Mouse (Mus musculus) natural killer cell, adult 2 months (primary cell): ENCODE results near the gene Ralgps2.

ENCODE experiments used
- DNase-seq, 2 experiments: peaks; one replicate each; pipeline ENCODE4 v3.0.0; 2022; ENCODE audit warnings: low spot score in 2 of 2

Ralgps2 gene

GRCm38 (mm10) chr1:156909265-156909664 lies 30.2 kb downstream of the Ralgps2 start:
- DNase-seq = no peak

- DNase-seq = no peak
Measured at GRCm38 (mm10) chr1:156905660-156906059, 33.8 kb downstream of the Ralgps2 start.

GRCm38 (mm10) chr1:156903899-156904298 lies 35.5 kb downstream of the Ralgps2 start:
- DNase-seq = no peak

GRCm38 (mm10) chr1:156901689-156902088 lies 37.7 kb downstream of the Ralgps2 start:
- DNase-seq = no peak

- no peak for DNase-seq
Measured at GRCm38 (mm10) chr1:156891561-156891960, 47.9 kb downstream of the Ralgps2 start.

- DNase-seq = no peak
Measured at GRCm38 (mm10) chr1:156888830-156889229, 50.6 kb downstream of the Ralgps2 start.

GRCm38 (mm10) chr1:156885879-156886278 lies 53.5 kb downstream of the Ralgps2 start:
- DNase-seq = no peak

- no peak for DNase-seq
Measured at GRCm38 (mm10) chr1:156884782-156885181, 54.6 kb downstream of the Ralgps2 start.

- no peak for DNase-seq
Measured at GRCm38 (mm10) chr1:156870616-156871015, 68.8 kb downstream of the Ralgps2 start.

GRCm38 (mm10) chr1:156870028-156870427 lies 69.4 kb downstream of the Ralgps2 start:
- DNase-seq = no peak

- no peak for DNase-seq
Measured at GRCm38 (mm10) chr1:156864240-156864639, 75.2 kb downstream of the Ralgps2 start.

- DNase-seq = no peak
Measured at GRCm38 (mm10) chr1:156863726-156864125, 75.7 kb downstream of the Ralgps2 start.

- no peak for DNase-seq
Measured at GRCm38 (mm10) chr1:156861475-156862043, 77.9 kb downstream of the Ralgps2 start.

GRCm38 (mm10) chr1:156860266-156860665 lies 79.2 kb downstream of the Ralgps2 start:
- DNase-seq = no peak

GRCm38 (mm10) chr1:156859711-156860250 lies 79.6 kb downstream of the Ralgps2 start:
- no peak for DNase-seq

GRCm38 (mm10) chr1:156859156-156859555 lies 80.3 kb downstream of the Ralgps2 start:
- DNase-seq = no peak

- no peak for DNase-seq
Measured at GRCm38 (mm10) chr1:156856666-156857065, 82.8 kb downstream of the Ralgps2 start.

GRCm38 (mm10) chr1:156854558-156854957 lies 84.9 kb downstream of the Ralgps2 start:
- DNase-seq = no peak

GRCm38 (mm10) chr1:156852872-156853271 lies 86.6 kb downstream of the Ralgps2 start:
- no peak for DNase-seq

GRCm38 (mm10) chr1:156852409-156852808 lies 87.0 kb downstream of the Ralgps2 start:
- DNase-seq = no peak

GRCm38 (mm10) chr1:156847098-156847497 lies 92.3 kb downstream of the Ralgps2 start:
- DNase-seq = no peak

GRCm38 (mm10) chr1:156841625-156842339 lies 97.6 kb downstream of the Ralgps2 start:
- DNase-seq = no peak

GRCm38 (mm10) chr1:156838695-156839094 lies 100.7 kb downstream of the Ralgps2 start:
- no peak for DNase-seq
